Mouse (Mus musculus) spleen, adult 2 months (tissue): ENCODE results near the gene Vmn2r72. TPM values are rescaled to one million over a fixed set of nuclear protein-coding genes. Genes with fewer than 3 reads are reported as not detected.

Source experiments
- DNase-seq, 2 experiments: peaks; one replicate each; pipeline versions ENCODE4 v3.0.0 to v3.0.0-alpha.2; 2012 to 2021; ENCODE audit warnings: low spot score in 2 of 2, low read depth in 1 of 2
- H3K27ac ChIP-seq: fragments of 200-500 bp; 2 replicates; pipeline ENCODE4 v1.5.1; 2012; ENCODE audit warnings: low read length, inconsistent platforms; ENCODE audit not compliant: insufficient read depth
- H3K27me3 ChIP-seq: fragments of 200-500 bp; 2 replicates; pipeline ENCODE4 v1.6.1; 2012; ENCODE audit warnings: mild to moderate bottlenecking, moderate library complexity, low read length, inconsistent platforms; ENCODE audit not compliant: control insufficient read depth, insufficient read depth
- H3K36me3 ChIP-seq: fragments of 200-500 bp; 2 replicates; pipeline ENCODE4 v1.6.1; 2012; ENCODE audit warnings: mild to moderate bottlenecking, low read length, inconsistent platforms; ENCODE audit not compliant: control insufficient read depth, insufficient read depth
- H3K4me1 ChIP-seq: fragments of 200-500 bp; 2 replicates; pipeline ENCODE4 v1.6.1; 2011; ENCODE audit warnings: inconsistent platforms; ENCODE audit not compliant: control insufficient read depth, insufficient read depth, insufficient read length
- H3K4me3 ChIP-seq: fragments of 200-500 bp; 2 replicates; pipeline ENCODE4 v1.5.1; 2011; ENCODE audit warnings: mild to moderate bottlenecking, inconsistent platforms; ENCODE audit not compliant: insufficient read depth, insufficient read length; ENCODE audit errors: extremely low read depth
- CTCF ChIP-seq: fragments of 200-500 bp; IDR thresholded peaks from 2 replicates; pipeline ENCODE4 v1.5.1; 2011; ENCODE audit warnings: mild to moderate bottlenecking, inconsistent platforms; ENCODE audit not compliant: insufficient read depth, insufficient read length, insufficient replicate concordance; ENCODE audit errors: extremely low read depth
- POLR2A ChIP-seq: fragments of 200-500 bp; IDR thresholded peaks from 2 replicates; pipeline ENCODE4 v1.6.1; 2011; ENCODE audit warnings: low read depth, low read length, inconsistent platforms
- WGBS: fragments of 180-500 bp; shearing (Covaris S2); methylation state at CpG from one replicate; pipeline ENCODE4 v1.1.7; 2018; 5-methylcytosine and 5-hydroxymethylcytosine counted together
- polyA plus RNA-seq: library from polyadenylated mRNA; depleted of rRNA; stranded (reverse); fragments of >200 nt; gene quantifications from 2 replicates; pipeline ENCODE4 v1.2.3, GENCODE M21; 2012; rRNA removed

Vmn2r72 gene
- not detected in 2 replicates for polyA plus RNA-seq

DNA sequence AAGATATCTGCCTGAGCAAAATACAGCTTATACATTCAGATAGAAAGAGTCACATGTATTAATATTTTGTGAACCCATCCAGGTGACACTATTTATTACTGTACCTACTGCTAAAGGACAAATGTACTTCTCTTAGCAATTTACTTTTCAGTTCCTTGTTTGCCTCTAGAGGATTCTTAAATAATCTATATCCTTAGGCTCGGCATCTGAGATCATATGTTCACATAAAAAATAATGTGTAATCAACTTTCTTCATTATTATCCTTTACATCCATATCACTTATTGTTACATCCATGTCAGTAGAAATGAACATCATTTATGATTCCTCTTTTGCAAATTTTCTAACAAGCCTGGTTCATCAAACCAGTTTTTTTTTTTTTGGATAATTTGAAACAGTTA lies at the start of gene Vmn2r72:
Gene Vmn2r72, minus strand, starts transcription at position 101 of the 400 bp plus-strand sequence.
- 87% methylated on average over 1 of the region's 1 CpGs for WGBS
- no peaks in the 10 kb centered on the region for H3K36me3 ChIP-seq
- H3K4me1 ChIP-seq = no peaks in the 10 kb centered on the region
- H3K27ac ChIP-seq = no peak within 1 kb of the TSS
- H3K27me3 ChIP-seq = no peaks in the 10 kb centered on the region
- no peak for DNase-seq
- TF ChIP-seq CTCF (no peak), POLR2A (no peak)
- no peak within 1 kb of the TSS for H3K4me3 ChIP-seq

Other genes with a start within 250 kb of the Vmn2r72 start
- gene Vmn2r71, start 192.0 kb downstream of the Vmn2r72 start, polyA plus RNA-seq = not detected in 2 replicates
- gene Vmn2r70, start 185.9 kb downstream of the Vmn2r72 start, polyA plus RNA-seq = not detected in 2 replicates
- not detected in 2 replicates for gene Vmn2r73, start 121.2 kb upstream of the Vmn2r72 start, polyA plus RNA-seq
- not detected in 2 replicates for gene Vmn2r74, start 206.5 kb upstream of the Vmn2r72 start, polyA plus RNA-seq